Mouse (Mus musculus): ENCODE data around the gene Synj1.

DNA sequence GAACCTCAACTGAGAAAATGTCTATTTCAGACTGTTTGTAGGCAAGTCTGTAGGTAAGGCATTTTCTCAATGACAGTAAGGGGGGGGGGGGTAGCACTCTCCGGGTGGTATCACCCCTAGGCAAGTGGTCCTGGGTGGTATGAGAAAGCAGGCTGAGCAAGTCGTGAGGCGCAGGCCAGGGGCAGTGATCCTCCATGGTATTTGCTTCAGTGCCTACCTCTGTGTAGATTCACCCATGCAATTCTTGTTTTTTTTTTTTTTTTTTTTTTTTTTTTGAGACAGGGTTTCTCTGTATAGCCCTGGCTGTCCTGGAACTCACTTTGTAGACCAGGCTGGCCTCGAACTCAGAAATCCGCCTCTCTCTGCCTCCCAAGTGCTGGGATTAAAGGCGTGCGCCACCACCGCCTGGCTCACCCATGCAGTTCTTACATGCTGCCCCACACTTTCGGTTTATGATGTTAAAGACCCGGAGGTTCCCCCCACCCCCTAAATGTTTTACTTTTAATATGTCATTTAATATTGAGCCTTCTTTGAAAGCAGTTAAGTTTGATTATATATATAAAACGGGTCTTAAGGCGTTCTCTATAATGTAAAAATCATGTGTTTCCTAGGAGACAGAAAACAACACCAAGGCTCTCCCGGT, 77.5 kb downstream of the Synj1 start:
- TF ChIP-seq CTCF (IDR thresholded peaks at IDR 0.05; ENCODE audit: control insufficient read depth, insufficient read depth, insufficient read length): no peak
- no peak for TF ChIP-seq USF1 (IDR thresholded peaks at IDR 0.05; ENCODE audit: low read depth)
- TF ChIP-seq MAX (IDR thresholded peaks at IDR 0.05): no peak
- no peak for TF ChIP-seq FOSL1 (IDR thresholded peaks at IDR 0.05; ENCODE audit: insufficient read depth, low read length, poor library complexity, severe bottlenecking)
- TF ChIP-seq MYOD1 (IDR thresholded peaks at IDR 0.05; ENCODE audit: control insufficient read depth, insufficient read length, low read depth): no peak
- TF ChIP-seq CEBPB (IDR thresholded peaks at IDR 0.05; ENCODE audit: low read depth): no peak
- TF ChIP-seq MYOG (IDR thresholded peaks at IDR 0.05; ENCODE audit: control insufficient read depth, extremely low read depth, insufficient read length): no peak
